Mouse (Mus musculus): ENCODE data around the gene Pfdn6. TPM values are rescaled to one million over a fixed set of nuclear protein-coding genes. Genes with fewer than 3 reads are reported as not detected.
"Not testable (repeated sequence)": the region's sequence is repeated elsewhere in the genome, so short reads cannot be mapped to it uniquely, and the experiment has no call there.

Gene Pfdn6
- polyA plus RNA-seq, 1 experiment = 54.1 TPM

GRCm38 (mm10) chr17:33910346-33911051, 29.6 kb downstream of the Pfdn6 start:
- peaks cover 8% of the 10 kb centered on the region for H3K4me1 ChIP-seq (ENCODE audit: control insufficient read depth, insufficient read depth, low read length)
- H3K4me3 ChIP-seq (ENCODE audit: insufficient read depth, low read length) = peak overlapping the region; percentile 96
- H3K27ac ChIP-seq (ENCODE audit: insufficient read depth, low read depth, low read length) = peak overlapping the region; percentile 82; the same call in 1 of the 2 replicates
- TF ChIP-seq POLR2A (IDR thresholded peaks at IDR 0.05; ENCODE audit: borderline replicate concordance, low read depth, low read length) = no peak
- TF ChIP-seq CTCF (IDR thresholded peaks at IDR 0.05; ENCODE audit: low read depth, low read length) = no peak

GRCm38 (mm10) chr17:33909869-33910250, 30.3 kb downstream of the Pfdn6 start:
- TF ChIP-seq CTCF (IDR thresholded peaks at IDR 0.05; ENCODE audit: low read depth, low read length) (no peak), POLR2A (IDR thresholded peaks at IDR 0.05; ENCODE audit: borderline replicate concordance, low read depth, low read length) (no peak)
- Histone ChIP-seq H3K27ac (ENCODE audit: insufficient read depth, low read depth, low read length) (peak overlapping the region; percentile 82), H3K4me3 (ENCODE audit: insufficient read depth, low read length) (peak overlapping the region; percentile 96), H3K4me1 (ENCODE audit: control insufficient read depth, insufficient read depth, low read length) (peaks cover 6% of the 10 kb centered on the region)

GRCm38 (mm10) chr17:33909077-33909868, 30.9 kb downstream of the Pfdn6 start, which contains the start of gene Daxx:
Gene Daxx, plus strand, starts transcription at chr17:33909414.
- TF ChIP-seq POLR2A (IDR thresholded peaks at IDR 0.05; ENCODE audit: borderline replicate concordance, low read depth, low read length) (no peak), CTCF (IDR thresholded peaks at IDR 0.05; ENCODE audit: low read depth, low read length) (no peak)
- H3K4me1 ChIP-seq (ENCODE audit: control insufficient read depth, insufficient read depth, low read length) = peaks cover 6% of the 10 kb centered on the region
- peak within 1 kb of the TSS; percentile 82 for H3K27ac ChIP-seq (ENCODE audit: insufficient read depth, low read depth, low read length)
- H3K4me3 ChIP-seq (ENCODE audit: insufficient read depth, low read length) = peak within 1 kb of the TSS; percentile 96

DNA sequence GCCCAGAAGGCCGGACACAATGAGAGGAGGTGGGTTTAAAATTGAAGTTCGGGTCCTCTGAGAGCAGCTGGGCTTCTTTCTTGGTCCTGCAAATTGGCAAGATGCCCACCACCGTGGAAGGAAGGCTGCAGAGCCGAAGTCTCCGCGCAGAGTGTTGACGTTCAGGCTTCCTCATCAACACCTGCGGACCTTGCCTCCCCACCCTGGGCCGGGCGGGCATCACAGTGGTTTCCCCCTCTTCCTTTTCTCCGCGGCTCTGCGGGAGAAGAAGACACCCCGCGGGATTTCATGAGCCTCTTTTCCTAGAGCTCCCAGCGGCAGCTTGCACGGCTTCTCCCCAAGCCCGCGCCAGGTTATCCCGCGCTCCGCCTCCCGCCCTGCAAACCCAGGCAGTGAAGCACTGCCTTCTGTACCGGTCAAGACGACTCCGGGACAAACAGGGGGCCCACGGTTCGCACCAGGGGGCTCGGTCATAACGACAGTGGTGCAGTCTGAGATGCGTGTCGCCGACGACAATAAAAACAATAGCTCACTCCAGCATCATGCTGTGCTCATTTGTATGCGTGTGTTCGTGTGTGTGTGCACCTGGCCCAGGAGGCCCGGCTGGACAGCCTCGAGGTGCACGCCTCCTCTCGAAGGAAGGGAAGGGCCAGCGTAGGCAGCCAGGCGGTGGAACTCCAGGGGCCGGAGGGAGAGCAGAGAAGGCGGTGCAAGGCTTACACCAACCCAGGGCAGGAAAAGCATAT, 31.6 kb downstream of the Pfdn6 start:
- Histone ChIP-seq H3K4me3 (ENCODE audit: insufficient read depth, low read length) (peak overlapping the region; percentile 74), H3K4me1 (ENCODE audit: control insufficient read depth, insufficient read depth, low read length) (peaks cover 12% of the 10 kb centered on the region), H3K27ac (ENCODE audit: insufficient read depth, low read depth, low read length) (peak overlapping the region; percentile 40)
- no peak for TF ChIP-seq CTCF (IDR thresholded peaks at IDR 0.05; ENCODE audit: low read depth, low read length)
- TF ChIP-seq POLR2A (IDR thresholded peaks at IDR 0.05; ENCODE audit: borderline replicate concordance, low read depth, low read length) = no peak

DNA sequence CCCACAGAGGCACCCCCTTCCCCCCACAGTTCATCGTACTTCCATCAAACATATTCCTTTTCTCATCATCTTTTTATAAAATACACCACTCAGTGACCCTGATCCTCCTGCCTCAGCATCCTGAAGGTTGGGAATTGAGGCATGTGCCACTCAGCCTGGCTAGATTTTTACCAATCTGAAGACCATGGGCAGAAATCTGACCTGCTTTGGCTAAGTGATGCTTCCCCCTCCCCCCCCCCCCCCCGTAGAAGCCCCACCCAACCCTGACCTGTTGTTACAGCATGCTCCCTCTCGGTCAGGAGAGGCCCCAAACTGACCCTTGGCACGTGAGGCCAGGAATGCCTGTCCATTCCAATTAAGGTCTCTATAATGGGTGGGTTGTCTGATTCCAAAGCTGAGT, 35.3 kb downstream of the Pfdn6 start, which contains the start of gene Platr17:
Platr17 (plus strand) TSS at position 301 of the 400 bp plus-strand sequence.
- not testable (repeated sequence) for H3K4me3 ChIP-seq (ENCODE audit: insufficient read depth, low read length); H3K27ac ChIP-seq (ENCODE audit: insufficient read depth, low read depth, low read length)
- peaks cover 22% of the 10 kb centered on the region for H3K4me1 ChIP-seq (ENCODE audit: control insufficient read depth, insufficient read depth, low read length)

GRCm38 (mm10) chr17:33903911-33904651, 36.1 kb downstream of the Pfdn6 start:
- H3K27ac ChIP-seq (ENCODE audit: insufficient read depth, low read depth, low read length); H3K4me3 ChIP-seq (ENCODE audit: insufficient read depth, low read length): not testable (repeated sequence)
- peaks cover 22% of the 10 kb centered on the region for H3K4me1 ChIP-seq (ENCODE audit: control insufficient read depth, insufficient read depth, low read length)

DNA sequence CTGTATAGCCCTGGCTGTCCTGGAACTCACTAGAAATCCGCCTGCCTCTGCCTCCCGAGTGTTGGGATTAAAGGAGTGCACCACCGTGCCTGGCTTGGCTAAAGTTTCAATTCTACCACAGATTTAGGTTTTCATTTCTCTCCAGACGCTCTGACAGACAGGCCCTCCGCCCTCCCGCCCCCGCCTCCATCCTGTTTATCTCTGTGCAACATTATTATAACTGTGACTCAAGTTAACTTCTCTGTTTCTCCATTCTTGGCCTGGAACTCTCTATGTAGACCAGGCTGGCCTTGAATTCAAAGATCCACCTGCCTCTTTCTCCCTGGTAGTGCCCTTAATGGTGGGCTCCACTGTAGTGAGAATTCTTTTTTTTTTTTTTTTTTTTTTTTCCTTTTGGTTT, 37.7 kb downstream of the Pfdn6 start:
- TF ChIP-seq CTCF (IDR thresholded peaks at IDR 0.05; ENCODE audit: low read depth, low read length) (no peak), POLR2A (IDR thresholded peaks at IDR 0.05; ENCODE audit: borderline replicate concordance, low read depth, low read length) (no peak)
- peak overlapping the region; percentile 36 for H3K27ac ChIP-seq (ENCODE audit: insufficient read depth, low read depth, low read length)

DNA sequence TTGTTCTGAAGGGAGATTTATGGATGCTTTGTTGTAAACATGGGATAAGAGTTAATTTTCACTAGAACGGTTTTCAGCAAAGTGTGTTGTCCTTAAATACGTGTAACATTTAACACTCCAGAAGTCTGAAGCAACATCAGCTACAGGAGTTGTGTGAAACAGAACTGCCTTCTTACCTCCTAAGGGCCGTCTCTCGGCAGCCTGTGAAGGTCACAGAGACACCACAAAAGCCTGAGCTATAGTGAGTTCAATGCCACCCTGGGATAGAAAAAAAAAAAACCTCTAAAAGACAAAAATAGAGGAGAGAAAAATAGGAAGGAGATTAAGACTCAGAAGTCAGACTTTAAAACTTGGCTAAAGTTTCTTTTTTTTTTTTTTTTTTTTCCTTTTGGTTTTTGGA, 38.1 kb downstream of the Pfdn6 start:
- Histone ChIP-seq H3K4me3 (ENCODE audit: insufficient read depth, low read length) (no peak overlapping the region), H3K27ac (ENCODE audit: insufficient read depth, low read depth, low read length) (peak overlapping the region; percentile 36; the same call in 1 of the 2 replicates), H3K4me1 (ENCODE audit: control insufficient read depth, insufficient read depth, low read length) (peaks cover 20% of the 10 kb centered on the region)
- no peak for TF ChIP-seq CTCF (IDR thresholded peaks at IDR 0.05; ENCODE audit: low read depth, low read length)
- no peak for TF ChIP-seq POLR2A (IDR thresholded peaks at IDR 0.05; ENCODE audit: borderline replicate concordance, low read depth, low read length)

More for the DNA sequence above, 37.7 kb downstream of the Pfdn6 start:
- Histone ChIP-seq H3K4me3 (ENCODE audit: insufficient read depth, low read length) (no peak overlapping the region), H3K4me1 (ENCODE audit: control insufficient read depth, insufficient read depth, low read length) (peaks cover 20% of the 10 kb centered on the region)

- no peak overlapping the region for H3K4me3 ChIP-seq (ENCODE audit: insufficient read depth, low read length)
- peaks cover 20% of the 10 kb centered on the region for H3K4me1 ChIP-seq (ENCODE audit: control insufficient read depth, insufficient read depth, low read length)
- no peak overlapping the region for H3K27ac ChIP-seq (ENCODE audit: insufficient read depth, low read depth, low read length)
- TF ChIP-seq CTCF (IDR thresholded peaks at IDR 0.05; ENCODE audit: low read depth, low read length) (no peak), POLR2A (IDR thresholded peaks at IDR 0.05; ENCODE audit: borderline replicate concordance, low read depth, low read length) (no peak)
Measured at GRCm38 (mm10) chr17:33901653-33902052, 38.5 kb downstream of the Pfdn6 start.
